Mouse (Mus musculus) thymus, adult 2 months (tissue): ENCODE measurements around the gene Gabrg2.

Experiments
- CTCF ChIP-seq: fragments of 200-500 bp; IDR thresholded peaks from 2 replicates; pipeline ENCODE4 v1.5.1; 2012; ENCODE audit warnings: mild to moderate bottlenecking, control low read depth, low read length, moderate library complexity, borderline replicate concordance; ENCODE audit not compliant: control insufficient read depth, poor library complexity, insufficient read depth; ENCODE audit errors: extremely low read depth
- POLR2A ChIP-seq: fragments of 200-500 bp; IDR thresholded peaks from 2 replicates; pipeline ENCODE4 v1.6.1; 2012; ENCODE audit warnings: mild to moderate bottlenecking, low read length, control low read depth, moderate library complexity; ENCODE audit not compliant: control insufficient read depth, poor library complexity, insufficient read depth; ENCODE audit errors: extremely low read depth

DNA sequence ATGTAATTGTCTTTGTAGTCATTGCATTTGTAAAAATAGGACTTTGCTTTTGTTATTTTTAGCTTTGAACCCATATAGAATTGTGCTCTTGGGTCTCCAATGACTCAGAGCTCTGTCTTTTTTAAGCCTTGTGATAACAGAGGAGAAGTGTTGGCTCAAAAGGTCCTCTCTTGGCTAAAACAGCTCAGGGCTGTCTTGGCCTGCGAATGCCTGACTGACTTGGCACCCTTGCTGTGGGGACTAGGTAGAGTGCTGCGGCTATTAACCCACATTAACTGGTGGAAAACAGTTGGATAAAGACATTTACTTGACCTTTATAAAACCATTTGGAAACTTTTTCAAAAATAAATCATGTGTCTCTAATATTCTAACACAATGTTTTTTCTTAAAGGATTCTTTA is 97.0 kb downstream of the Gabrg2 start:
- TF ChIP-seq POLR2A (no peak), CTCF (no peak)
